Mouse (Mus musculus) adrenal gland, postnatal 10 days (tissue): Measurements from ENCODE around the gene Gtf2f1. TPM values are rescaled to one million over a fixed set of nuclear protein-coding genes. Genes with fewer than 3 reads are reported as not detected.
"Not testable (repeated sequence)": the region's sequence is repeated elsewhere in the genome, so short reads cannot be mapped to it uniquely, and the experiment has no call there.

Source experiments
- DNase-seq: peaks from one replicate; pipeline ENCODE4 v3.0.0; 2021; ENCODE audit warnings: mixed read lengths
- long read RNA-seq, 2 experiments: library from polyadenylated mRNA; stranded (forward); transcript quantifications; one replicate each; pipeline ENCODE4 v2.0.0; 2021
- total RNA-seq, 2 experiments: library from RNA; stranded (reverse); gene quantifications; 2 replicates each; pipeline ENCODE4 v1.2.3; 2021

The Gtf2f1 gene
- 10 to 100 TPM; 43.0 to 44.8 TPM for total RNA-seq
- long read RNA-seq, experiment 1, transcript Gtf2f1-201 (13 exons, 1,717 nt): major isoform, 94 of 132 reads
- long read RNA-seq, experiment 1, partial matches to known transcripts: 21 of 132 reads
- long read RNA-seq, experiment 1, other reads (novel, unspliced or antisense): 17 of 132 reads
- long read RNA-seq, experiment 2, transcript Gtf2f1-201 (13 exons, 1,717 nt): major isoform, 34 of 46 reads
- long read RNA-seq, experiment 2, partial matches to known transcripts: 6 of 46 reads
- long read RNA-seq, experiment 2, other reads (novel, unspliced or antisense): 6 of 46 reads

- peak; percentile 96 for DNase-seq
These were observed at the start of gene Gtf2f1, which contains the start of gene Gm17949 for GRCm38 (mm10) chr17:57011236-57012141. Gene Gtf2f1, minus strand, starts transcription at chr17:57011288. Gene Gm17949, plus strand, starts transcription at chr17:57011469.

GRCm38 (mm10) chr17:57060231-57060801 is 49.2 kb upstream of the Gtf2f1 start:
- DNase-seq: peak; percentile 93

GRCm38 (mm10) chr17:57059486-57059977 is 48.4 kb upstream of the Gtf2f1 start, which contains the start of gene Slc25a23:
Gene Slc25a23, minus strand, starts transcription at chr17:57059863.
- peak; percentile 84 for DNase-seq

GRCm38 (mm10) chr17:57058891-57059485 is 47.9 kb upstream of the Gtf2f1 start, which contains the start of gene Crb3:
Gene Crb3, plus strand, starts transcription at chr17:57059105.
- peak; percentile 62 for DNase-seq

GRCm38 (mm10) chr17:57056246-57056645 is 45.2 kb upstream of the Gtf2f1 start:
- no peak for DNase-seq

GRCm38 (mm10) chr17:57051679-57052078 is 40.6 kb upstream of the Gtf2f1 start:
- not testable (repeated sequence) for DNase-seq

- DNase-seq: no peak
These were observed 37.7 kb upstream of the Gtf2f1 start for GRCm38 (mm10) chr17:57048816-57049215.

- no peak for DNase-seq
These were observed 36.3 kb upstream of the Gtf2f1 start for GRCm38 (mm10) chr17:57047406-57047805.

GRCm38 (mm10) chr17:57041554-57041953 is 30.5 kb upstream of the Gtf2f1 start, which contains the start of gene Slc25a41:
Gene Slc25a41, minus strand, starts transcription at chr17:57041654.
- no peak for DNase-seq

GRCm38 (mm10) chr17:57038978-57039377 is 27.9 kb upstream of the Gtf2f1 start:
- DNase-seq: no peak

GRCm38 (mm10) chr17:57032854-57033253 is 21.8 kb upstream of the Gtf2f1 start:
- DNase-seq: no peak

GRCm38 (mm10) chr17:57031661-57032420 is 20.8 kb upstream of the Gtf2f1 start:
- DNase-seq: peak; percentile 98

GRCm38 (mm10) chr17:57030931-57031660 is 20.0 kb upstream of the Gtf2f1 start, which contains the start of gene Khsrp:
Gene Khsrp, minus strand, starts transcription at chr17:57031522.
- DNase-seq: peak; percentile 67

GRCm38 (mm10) chr17:57029691-57030090 is 18.6 kb upstream of the Gtf2f1 start:
- peak; percentile 49 for DNase-seq

GRCm38 (mm10) chr17:57027471-57027870 is 16.4 kb upstream of the Gtf2f1 start:
- no peak for DNase-seq

- DNase-seq: no peak
These were observed 9.9 kb upstream of the Gtf2f1 start for GRCm38 (mm10) chr17:57020960-57021359.

- DNase-seq: no peak
These were observed 8.6 kb upstream of the Gtf2f1 start for GRCm38 (mm10) chr17:57019693-57020092.

- no peak for DNase-seq
These were observed 1.2 kb upstream of the Gtf2f1 start for GRCm38 (mm10) chr17:57012245-57012795.

GRCm38 (mm10) chr17:57010911-57011235 is 215 bp downstream of the Gtf2f1 start:
- DNase-seq: no peak
